Mouse (Mus musculus): ENCODE measurements at regions not wholly inside any gene's neighbourhood (a gene's known extent, or its start where the extent isn't known, plus 50 kb on each side); places are given as distances from the start of the nearest gene placed in this dataset.

- Histone ChIP-seq H3K4me1 (ENCODE audit: control insufficient read depth, insufficient read depth, low read length) (no peaks in the 10 kb centered on the region), H3K4me2 (ENCODE audit: low read depth, low read length) (no peak overlapping the region), H3K36me3 (ENCODE audit: control insufficient read depth, insufficient read depth, low read length) (no peaks in the 10 kb centered on the region), H3K9me3 (ENCODE audit: control insufficient read depth, low read length) (no peaks in the 10 kb centered on the region), H3K27ac (ENCODE audit: low read depth, low read length) (no peak overlapping the region), H3K4me3 (ENCODE audit: low read depth, low read length) (no peak overlapping the region), H3K27me3 (ENCODE audit: control insufficient read depth, insufficient read depth, low read length) (no peaks in the 10 kb centered on the region), H3K9ac (replicated peaks; ENCODE audit: low read depth, low read length) (no peak overlapping the region)
- WGBS: 100% methylated on average over 1 of the region's 1 CpGs
- no peak for ATAC-seq (ENCODE audit: low read depth)
Measured at GRCm38 (mm10) chr5:126862078-126862477, 379.5 kb upstream of the Tmem132c start.

GRCm38 (mm10) chr5:126875842-126876241, 365.8 kb upstream of the Tmem132c start:
- WGBS: 97% methylated on average over 1 of the region's 1 CpGs
- Histone ChIP-seq H3K27ac (ENCODE audit: low read depth, low read length) (no peak overlapping the region), H3K4me2 (ENCODE audit: low read depth, low read length) (no peak overlapping the region), H3K4me3 (ENCODE audit: low read depth, low read length) (no peak overlapping the region), H3K4me1 (ENCODE audit: control insufficient read depth, insufficient read depth, low read length) (no peaks in the 10 kb centered on the region), H3K27me3 (ENCODE audit: control insufficient read depth, insufficient read depth, low read length) (no peaks in the 10 kb centered on the region), H3K9me3 (ENCODE audit: control insufficient read depth, low read length) (no peaks in the 10 kb centered on the region), H3K36me3 (ENCODE audit: control insufficient read depth, insufficient read depth, low read length) (no peaks in the 10 kb centered on the region), H3K9ac (replicated peaks; ENCODE audit: low read depth, low read length) (no peak overlapping the region)
- ATAC-seq (ENCODE audit: low read depth): no peak

- no peak overlapping the region for H3K4me2 ChIP-seq (ENCODE audit: low read depth, low read length)
- no peaks in the 10 kb centered on the region; the same call in 1 of the 2 replicates for H3K9me3 ChIP-seq (ENCODE audit: control insufficient read depth, low read length)
- no peak overlapping the region for H3K27ac ChIP-seq (ENCODE audit: low read depth, low read length)
- no peak overlapping the region for H3K9ac ChIP-seq (replicated peaks; ENCODE audit: low read depth, low read length)
- no peaks in the 10 kb centered on the region for H3K27me3 ChIP-seq (ENCODE audit: control insufficient read depth, insufficient read depth, low read length)
- ATAC-seq (ENCODE audit: low read depth): no peak
- 86% methylated on average over 1 of the region's 1 CpGs for whole genome bisulfite sequencing
- no peaks in the 10 kb centered on the region for H3K4me1 ChIP-seq (ENCODE audit: control insufficient read depth, insufficient read depth, low read length)
- no peak overlapping the region for H3K4me3 ChIP-seq (ENCODE audit: low read depth, low read length)
- H3K36me3 ChIP-seq (ENCODE audit: control insufficient read depth, insufficient read depth, low read length): no peaks in the 10 kb centered on the region
Measured at GRCm38 (mm10) chr5:126890710-126891109, 350.9 kb upstream of the Tmem132c start.

GRCm38 (mm10) chr5:126893063-126893462, 348.5 kb upstream of the Tmem132c start:
- H3K36me3 ChIP-seq (ENCODE audit: control insufficient read depth, insufficient read depth, low read length): no peaks in the 10 kb centered on the region
- WGBS: 92% methylated on average over 4 of the region's 4 CpGs
- H3K9ac ChIP-seq (replicated peaks; ENCODE audit: low read depth, low read length): no peak overlapping the region
- no peak overlapping the region for H3K4me2 ChIP-seq (ENCODE audit: low read depth, low read length)
- no peaks in the 10 kb centered on the region for H3K27me3 ChIP-seq (ENCODE audit: control insufficient read depth, insufficient read depth, low read length)
- H3K9me3 ChIP-seq (ENCODE audit: control insufficient read depth, low read length): no peaks in the 10 kb centered on the region
- no peak for ATAC-seq (ENCODE audit: low read depth)
- H3K4me3 ChIP-seq (ENCODE audit: low read depth, low read length): no peak overlapping the region
- H3K4me1 ChIP-seq (ENCODE audit: control insufficient read depth, insufficient read depth, low read length): no peaks in the 10 kb centered on the region
- no peak overlapping the region for H3K27ac ChIP-seq (ENCODE audit: low read depth, low read length)

GRCm38 (mm10) chr5:126910084-126910483, 331.5 kb upstream of the Tmem132c start:
- H3K9me3 ChIP-seq (ENCODE audit: control insufficient read depth, low read length): no peaks in the 10 kb centered on the region

GRCm38 (mm10) chr5:126917300-126917699, 324.3 kb upstream of the Tmem132c start:
- no peak overlapping the region for H3K9ac ChIP-seq (replicated peaks; ENCODE audit: low read depth, low read length)
- no peaks in the 10 kb centered on the region for H3K9me3 ChIP-seq (ENCODE audit: control insufficient read depth, low read length)
- no peaks in the 10 kb centered on the region for H3K27me3 ChIP-seq (ENCODE audit: control insufficient read depth, insufficient read depth, low read length)
- no peaks in the 10 kb centered on the region for H3K4me1 ChIP-seq (ENCODE audit: control insufficient read depth, insufficient read depth, low read length)
- no peak overlapping the region for H3K4me3 ChIP-seq (ENCODE audit: low read depth, low read length)
- WGBS: 73% methylated on average over 7 of the region's 7 CpGs
- no peak overlapping the region for H3K4me2 ChIP-seq (ENCODE audit: low read depth, low read length)
- H3K36me3 ChIP-seq (ENCODE audit: control insufficient read depth, insufficient read depth, low read length): no peaks in the 10 kb centered on the region
- ATAC-seq (ENCODE audit: low read depth): no peak
- no peak overlapping the region for H3K27ac ChIP-seq (ENCODE audit: low read depth, low read length)

More at GRCm38 (mm10) chr5:126910084-126910483, 331.5 kb upstream of the Tmem132c start:
- Histone ChIP-seq H3K27me3 (ENCODE audit: control insufficient read depth, insufficient read depth, low read length) (no peaks in the 10 kb centered on the region), H3K9ac (replicated peaks; ENCODE audit: low read depth, low read length) (no peak overlapping the region), H3K4me1 (ENCODE audit: control insufficient read depth, insufficient read depth, low read length) (no peaks in the 10 kb centered on the region), H3K4me2 (ENCODE audit: low read depth, low read length) (no peak overlapping the region), H3K36me3 (ENCODE audit: control insufficient read depth, insufficient read depth, low read length) (no peaks in the 10 kb centered on the region), H3K27ac (ENCODE audit: low read depth, low read length) (no peak overlapping the region), H3K4me3 (ENCODE audit: low read depth, low read length) (no peak overlapping the region)
- 89% methylated on average over 2 of the region's 2 CpGs for WGBS
- no peak for ATAC-seq (ENCODE audit: low read depth)

GRCm38 (mm10) chr5:126933466-126933865, 308.1 kb upstream of the Tmem132c start:
- Histone ChIP-seq H3K4me1 (ENCODE audit: control insufficient read depth, insufficient read depth, low read length) (no peaks in the 10 kb centered on the region), H3K27ac (ENCODE audit: low read depth, low read length) (no peak overlapping the region), H3K27me3 (ENCODE audit: control insufficient read depth, insufficient read depth, low read length) (no peaks in the 10 kb centered on the region), H3K4me2 (ENCODE audit: low read depth, low read length) (no peak overlapping the region), H3K36me3 (ENCODE audit: control insufficient read depth, insufficient read depth, low read length) (no peaks in the 10 kb centered on the region), H3K4me3 (ENCODE audit: low read depth, low read length) (no peak overlapping the region), H3K9ac (replicated peaks; ENCODE audit: low read depth, low read length) (no peak overlapping the region), H3K9me3 (ENCODE audit: control insufficient read depth, low read length) (no peaks in the 10 kb centered on the region)
- WGBS: 55% methylated on average over 2 of the region's 2 CpGs
- no peak for ATAC-seq (ENCODE audit: low read depth)

- H3K27me3 ChIP-seq (ENCODE audit: control insufficient read depth, insufficient read depth, low read length): no peaks in the 10 kb centered on the region
- H3K27ac ChIP-seq (ENCODE audit: low read depth, low read length): no peak overlapping the region
- H3K4me1 ChIP-seq (ENCODE audit: control insufficient read depth, insufficient read depth, low read length): no peaks in the 10 kb centered on the region
- H3K4me2 ChIP-seq (ENCODE audit: low read depth, low read length): no peak overlapping the region
- whole genome bisulfite sequencing: 66% methylated on average over 7 of the region's 7 CpGs
- H3K36me3 ChIP-seq (ENCODE audit: control insufficient read depth, insufficient read depth, low read length): no peaks in the 10 kb centered on the region
- H3K9ac ChIP-seq (replicated peaks; ENCODE audit: low read depth, low read length): no peak overlapping the region
- ATAC-seq (ENCODE audit: low read depth): no peak
- no peaks in the 10 kb centered on the region for H3K9me3 ChIP-seq (ENCODE audit: control insufficient read depth, low read length)
- no peak overlapping the region for H3K4me3 ChIP-seq (ENCODE audit: low read depth, low read length)
Measured at GRCm38 (mm10) chr5:126944861-126945260, 296.7 kb upstream of the Tmem132c start.

GRCm38 (mm10) chr5:126954189-126954588, 287.4 kb upstream of the Tmem132c start:
- no peak overlapping the region for H3K27ac ChIP-seq (ENCODE audit: low read depth, low read length)
- H3K4me2 ChIP-seq (ENCODE audit: low read depth, low read length): no peak overlapping the region
- H3K9me3 ChIP-seq (ENCODE audit: control insufficient read depth, low read length): no peaks in the 10 kb centered on the region
- no peaks in the 10 kb centered on the region for H3K36me3 ChIP-seq (ENCODE audit: control insufficient read depth, insufficient read depth, low read length)
- no peaks in the 10 kb centered on the region for H3K27me3 ChIP-seq (ENCODE audit: control insufficient read depth, insufficient read depth, low read length)
- no peak overlapping the region for H3K4me3 ChIP-seq (ENCODE audit: low read depth, low read length)
- ATAC-seq (ENCODE audit: low read depth): no peak
- no peaks in the 10 kb centered on the region for H3K4me1 ChIP-seq (ENCODE audit: control insufficient read depth, insufficient read depth, low read length)
- WGBS: 79% methylated on average over 5 of the region's 5 CpGs
- H3K9ac ChIP-seq (replicated peaks; ENCODE audit: low read depth, low read length): no peak overlapping the region

- ATAC-seq (ENCODE audit: low read depth): no peak
- H3K9ac ChIP-seq (replicated peaks; ENCODE audit: low read depth, low read length): no peak overlapping the region
- H3K9me3 ChIP-seq (ENCODE audit: control insufficient read depth, low read length): no peaks in the 10 kb centered on the region
- no peak overlapping the region for H3K4me3 ChIP-seq (ENCODE audit: low read depth, low read length)
- no peaks in the 10 kb centered on the region for H3K36me3 ChIP-seq (ENCODE audit: control insufficient read depth, insufficient read depth, low read length)
- H3K4me1 ChIP-seq (ENCODE audit: control insufficient read depth, insufficient read depth, low read length): no peaks in the 10 kb centered on the region
- WGBS: 88% methylated on average over 6 of the region's 6 CpGs
- H3K4me2 ChIP-seq (ENCODE audit: low read depth, low read length): no peak overlapping the region
- H3K27ac ChIP-seq (ENCODE audit: low read depth, low read length): no peak overlapping the region
- no peaks in the 10 kb centered on the region for H3K27me3 ChIP-seq (ENCODE audit: control insufficient read depth, insufficient read depth, low read length)
Measured at GRCm38 (mm10) chr5:126954634-126955033, 287.0 kb upstream of the Tmem132c start.
